Mouse (Mus musculus): Measurements from ENCODE around the gene Zfp217.

DNA sequence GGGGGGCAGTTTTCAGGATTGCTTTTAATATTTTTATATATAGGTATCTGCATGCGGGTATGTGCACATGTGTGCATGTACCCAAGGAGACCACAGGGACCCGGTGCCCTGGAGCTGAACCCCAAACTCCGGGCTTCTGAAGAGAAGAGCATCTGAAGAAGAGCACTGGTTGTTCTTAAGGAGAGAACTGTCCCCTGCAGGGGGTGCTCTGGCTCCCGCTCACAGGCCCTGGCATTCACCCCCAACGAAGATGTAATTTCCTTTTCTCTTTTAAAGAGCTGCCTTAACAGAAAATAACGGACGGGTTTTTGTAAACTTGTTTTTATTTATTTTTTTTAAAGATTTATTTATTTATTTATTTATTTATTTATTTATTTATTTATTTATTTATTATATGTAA, 46.0 kb downstream of the Zfp217 start:
- no peak for TF ChIP-seq EP300 (IDR thresholded peaks at IDR 0.05; ENCODE audit: low read depth)
- TF ChIP-seq CTCF (IDR thresholded peaks at IDR 0.05; ENCODE audit: low read depth) = no peak

All from heart, postnatal 0 days (tissue).